Mouse (Mus musculus) G1E-ER4 (cell line): ENCODE measurements around the gene Asrgl1. TPM values are rescaled to one million over a fixed set of nuclear protein-coding genes. Genes with fewer than 3 reads are reported as not detected.

Experiments used
- GATA1 ChIP-seq: IDR thresholded peaks from one replicate; pipeline ENCODE4 v1.8.0; 2012; ENCODE audit warnings: low read length, inconsistent platforms
- polyA plus RNA-seq: library from polyadenylated mRNA; stranded (reverse); fragments of >175 nt; gene quantifications from 2 replicates; pipeline ENCODE4 v1.2.3, GENCODE M21; 2012

Gene Asrgl1
- 63.9 and 66.8 TPM in 2 replicates for polyA plus RNA-seq

DNA sequence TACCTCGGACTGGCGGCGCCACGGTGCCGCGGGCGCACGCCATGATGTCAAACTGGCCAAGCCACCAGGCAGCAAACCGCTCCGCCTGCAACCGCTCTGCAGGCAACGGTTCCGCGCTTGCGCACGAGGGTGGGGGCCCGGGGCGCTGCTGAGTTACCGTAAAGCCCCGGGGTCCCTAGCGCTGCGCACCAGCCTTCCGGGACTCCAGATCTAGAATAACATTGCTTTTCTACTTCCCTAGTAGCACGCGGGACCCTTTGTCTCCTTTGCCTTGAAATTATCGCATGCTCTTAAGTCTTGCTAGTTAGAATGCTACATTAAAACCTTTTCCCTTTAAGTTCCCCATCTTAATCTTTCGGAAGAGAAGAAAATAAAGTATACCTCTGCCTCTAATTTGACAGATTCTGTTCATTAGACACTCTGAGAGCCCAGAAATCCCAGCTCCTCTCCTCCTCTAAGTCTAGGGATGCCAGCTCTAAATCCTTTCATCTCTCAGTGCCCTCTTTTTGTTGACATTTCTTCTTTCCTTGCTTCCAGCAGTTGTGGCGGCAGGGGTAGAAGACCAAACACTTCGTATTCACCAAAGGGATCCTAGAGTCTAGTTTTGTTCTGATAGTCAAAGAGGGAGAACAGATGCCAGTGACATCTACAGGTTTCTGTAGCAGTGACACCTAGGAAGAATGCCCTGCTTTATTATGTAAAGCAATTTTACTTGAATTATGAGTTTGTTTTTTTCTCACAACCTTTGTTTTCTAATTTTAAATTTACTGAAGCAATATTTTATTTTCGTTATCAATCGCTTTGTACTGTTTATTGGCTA is at the start of gene Asrgl1:
Asrgl1 (minus strand) TSS at position 125 of the 820 bp plus-strand sequence.
- TF ChIP-seq GATA1 = no peak

DNA sequence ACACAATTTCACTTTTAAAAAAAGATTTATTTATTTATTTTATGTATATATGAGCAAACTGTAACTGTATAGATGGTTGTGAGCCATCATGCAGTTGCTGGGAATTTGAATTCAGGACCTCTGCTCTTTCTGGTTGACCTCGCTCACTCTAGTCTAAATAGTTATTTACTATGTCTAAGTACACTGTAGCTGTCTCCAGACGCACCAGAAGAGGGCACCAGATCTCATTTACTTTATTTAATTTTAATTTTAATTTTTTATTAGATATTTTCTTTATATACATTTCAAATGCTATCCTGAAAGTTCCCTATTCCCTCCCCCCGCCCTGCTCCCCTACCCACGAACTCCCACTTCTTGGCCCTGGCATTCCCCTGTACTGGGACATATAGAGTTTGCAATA is 10.8 kb upstream of the Asrgl1 start:
- no peak for TF ChIP-seq GATA1

DNA sequence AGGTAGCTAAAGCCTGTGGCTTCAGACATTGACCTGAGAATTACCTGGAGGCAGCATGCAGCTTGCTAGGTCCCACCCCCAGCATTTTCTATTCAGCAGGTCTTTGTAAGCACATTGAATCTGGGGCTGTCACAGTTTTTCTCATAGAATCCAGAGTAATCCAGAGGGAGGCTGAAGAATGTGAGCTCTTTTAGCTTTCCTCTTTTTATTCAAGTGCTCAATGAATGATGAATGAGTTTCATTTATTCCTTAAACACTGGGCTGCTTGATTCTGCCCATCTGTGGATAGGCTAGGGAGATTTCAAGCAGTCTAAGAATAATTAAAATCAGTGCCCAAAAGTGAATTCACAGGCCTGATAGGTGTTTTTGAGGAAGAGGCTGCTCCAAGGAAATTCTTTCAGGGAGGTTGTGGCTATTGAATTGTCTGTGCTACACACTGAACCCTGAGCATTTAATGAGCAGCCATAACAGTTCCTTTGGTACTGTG is 8.2 kb upstream of the Asrgl1 start:
- TF ChIP-seq GATA1 = no peak

GRCm38 (mm10) chr19:9143230-9143629 is 7.8 kb upstream of the Asrgl1 start:
- TF ChIP-seq GATA1 = no peak

DNA sequence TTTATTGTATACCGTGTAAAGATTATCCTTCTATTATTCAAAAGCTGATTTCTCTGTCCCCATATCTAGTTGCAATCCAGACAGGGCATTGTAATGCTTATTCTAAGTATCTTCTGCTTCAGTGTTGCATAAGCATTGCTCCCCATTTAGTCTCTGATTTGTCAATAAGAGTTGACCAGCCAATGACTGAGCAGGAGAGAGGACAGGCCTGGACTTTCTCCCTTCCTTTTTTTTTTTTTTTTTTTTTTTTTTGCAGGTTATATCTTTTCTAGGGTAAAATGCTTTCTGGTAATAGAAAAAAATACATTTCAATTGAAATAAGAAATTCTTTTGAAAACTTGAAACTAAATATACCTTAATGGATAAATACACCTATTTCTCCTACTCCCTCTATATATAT is 1.7 kb upstream of the Asrgl1 start:
- no peak for TF ChIP-seq GATA1

DNA sequence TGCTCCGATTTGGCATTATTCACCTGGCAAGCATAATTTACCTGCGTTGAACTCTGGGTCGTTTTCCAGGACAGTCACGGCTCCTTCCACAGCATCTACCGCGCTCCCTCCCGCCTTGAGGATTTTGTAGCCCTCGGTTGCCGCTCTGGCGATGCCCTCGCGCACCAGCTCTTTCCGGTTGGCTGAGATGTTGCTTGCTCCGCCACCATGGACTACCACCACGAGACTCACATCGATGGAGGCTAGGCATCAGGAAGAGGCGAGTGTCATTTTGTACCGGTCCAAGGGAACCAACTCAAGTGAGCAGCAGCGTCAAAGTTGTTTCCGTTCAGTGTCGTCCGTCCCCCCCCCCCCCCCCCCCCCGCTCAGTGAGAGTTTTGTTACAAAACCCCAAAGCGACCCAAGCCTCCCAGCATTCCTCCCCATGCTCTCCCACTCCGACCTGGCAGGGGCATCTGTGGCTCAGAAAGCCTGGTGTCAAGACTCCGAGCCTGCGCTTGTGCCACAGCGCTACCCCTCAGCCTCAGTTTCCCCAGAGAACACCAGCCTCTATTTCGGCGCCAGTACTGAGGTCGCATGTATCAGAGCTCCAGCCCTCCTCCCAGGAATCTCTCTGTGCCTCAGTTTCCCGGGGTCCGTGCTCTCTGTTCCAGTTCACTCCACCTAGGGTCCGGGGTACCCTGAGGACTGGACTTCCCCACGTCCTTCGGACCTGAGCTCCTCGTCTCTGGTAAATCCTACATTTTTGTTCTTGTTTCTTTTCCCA is 507 bp downstream of the Asrgl1 start:
- no peak for TF ChIP-seq GATA1

DNA sequence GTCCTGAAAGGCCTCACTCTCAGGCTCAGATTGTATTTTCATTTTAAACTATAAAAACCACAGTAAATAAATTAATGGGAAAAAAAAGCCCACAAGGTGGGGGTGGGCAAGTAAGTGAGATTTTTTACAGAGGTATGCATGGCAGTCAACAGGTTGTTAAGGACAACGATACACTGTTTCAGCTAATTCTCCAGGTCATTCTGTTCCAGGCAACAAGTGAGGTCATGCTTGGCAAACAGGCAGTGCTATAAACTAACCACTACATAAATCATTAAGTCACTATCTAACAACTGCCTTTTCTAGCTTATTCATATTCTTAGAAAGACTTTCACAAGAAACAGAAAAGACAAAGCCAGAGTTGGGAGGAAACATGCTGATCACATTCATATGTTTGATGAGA is 5.4 kb downstream of the Asrgl1 start:
- TF ChIP-seq GATA1 = no peak

DNA sequence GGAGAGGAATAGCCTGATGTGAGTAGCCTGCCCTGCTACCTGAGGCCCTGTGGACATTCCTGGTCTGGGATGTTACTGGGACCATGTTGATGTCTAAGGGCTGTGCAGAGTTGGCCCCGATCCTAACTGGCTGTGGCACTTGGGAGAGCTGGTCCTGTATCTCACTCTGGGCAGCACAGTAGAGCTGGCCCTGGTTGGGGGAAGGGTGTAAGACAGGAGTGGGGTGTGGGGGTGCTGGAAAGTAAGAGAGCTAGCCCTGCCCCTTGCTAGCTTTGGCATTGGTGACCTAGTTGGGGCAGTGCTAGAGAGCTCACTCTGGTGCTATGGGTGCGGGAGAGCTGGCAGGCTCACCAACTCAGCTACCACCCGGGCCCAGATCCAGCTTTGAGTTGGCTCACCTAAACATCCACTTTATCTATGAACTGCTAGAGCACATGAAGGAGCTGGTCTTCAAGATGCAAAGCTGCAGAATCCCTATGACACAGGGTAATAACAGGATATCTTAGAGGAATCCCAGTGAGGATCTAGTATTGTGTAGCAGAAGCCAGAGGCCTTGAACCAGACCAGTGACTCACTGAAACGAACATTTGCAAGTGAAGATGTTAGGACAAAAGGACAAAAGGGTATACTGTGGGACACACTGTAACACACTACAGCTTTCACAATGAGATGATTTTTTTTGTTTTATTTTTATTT is 6.8 kb downstream of the Asrgl1 start:
- TF ChIP-seq GATA1 = no peak

GRCm38 (mm10) chr19:9122390-9122789 is 13.0 kb downstream of the Asrgl1 start:
- TF ChIP-seq GATA1 = no peak

- TF ChIP-seq GATA1 = no peak
Observed at GRCm38 (mm10) chr19:9119655-9120425, 15.6 kb downstream of the Asrgl1 start.

- TF ChIP-seq GATA1 = no peak
Observed at GRCm38 (mm10) chr19:9117275-9117674, 18.2 kb downstream of the Asrgl1 start.

DNA sequence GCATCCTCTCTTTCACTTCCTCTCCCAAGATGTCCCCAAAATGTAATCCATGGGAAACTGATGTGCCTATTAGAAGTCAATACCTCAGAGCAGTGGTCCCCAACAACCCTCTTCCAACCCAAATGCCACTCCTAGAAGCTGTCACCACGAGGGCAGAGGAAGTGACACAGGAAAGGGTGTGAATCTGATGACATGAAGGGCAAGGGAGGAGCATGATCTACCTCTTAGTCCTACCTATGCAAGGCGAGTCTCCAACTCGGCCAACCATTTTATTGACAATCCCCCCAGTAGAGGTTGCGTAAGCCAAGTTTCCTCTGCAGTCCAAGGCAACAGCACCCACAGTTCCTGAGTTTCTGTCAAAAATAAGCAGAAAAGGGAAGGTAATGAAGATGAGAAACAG is 19.2 kb downstream of the Asrgl1 start:
- TF ChIP-seq GATA1 = no peak

DNA sequence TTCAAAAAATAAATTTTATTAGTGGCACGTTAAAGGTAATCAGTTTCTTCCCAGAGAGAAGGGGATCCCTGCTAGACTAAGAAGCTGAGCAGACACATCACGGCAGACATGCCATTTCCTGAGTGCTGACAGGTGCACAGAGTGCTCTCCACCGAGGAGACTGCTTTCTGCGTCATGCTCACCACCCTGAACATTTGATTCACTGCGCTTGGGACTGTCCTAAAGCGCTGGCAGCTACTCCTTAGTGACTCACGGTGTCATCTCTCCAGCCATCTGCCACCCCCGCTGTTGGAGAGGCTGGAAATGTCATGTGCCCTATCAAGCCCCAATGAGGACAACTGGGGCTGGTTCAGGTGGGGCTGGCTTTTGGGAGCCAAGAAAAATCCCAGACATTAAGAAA is 23.4 kb downstream of the Asrgl1 start:
- no peak for TF ChIP-seq GATA1

- no peak for TF ChIP-seq GATA1
Observed at GRCm38 (mm10) chr19:9110182-9110869, 25.1 kb downstream of the Asrgl1 start.

DNA sequence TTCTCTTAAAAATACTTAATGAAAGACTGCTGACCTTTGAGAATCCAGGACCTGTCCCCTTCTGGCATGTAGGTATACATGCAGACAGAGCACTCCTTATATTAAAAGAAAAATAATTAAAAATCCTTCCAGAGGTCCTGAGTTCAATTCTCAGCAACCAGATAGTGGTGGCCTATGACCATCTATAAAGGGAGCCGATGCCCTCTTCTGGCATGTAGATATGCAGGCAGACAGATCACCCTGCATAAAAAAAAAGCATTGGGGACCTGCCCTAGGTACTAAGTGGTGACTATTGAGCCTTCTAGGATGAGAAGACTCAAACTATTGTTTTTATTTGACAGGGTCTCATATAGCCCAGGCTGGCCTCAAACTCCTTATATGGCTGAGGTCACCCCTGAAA is 26.9 kb downstream of the Asrgl1 start:
- no peak for TF ChIP-seq GATA1
